Mouse (Mus musculus): ENCODE results near the gene Atg2b. TPM values are rescaled to one million over a fixed set of nuclear protein-coding genes. Genes with fewer than 3 reads are reported as not detected.

Atg2b gene
- polyA plus RNA-seq, 1 experiment from 2014 or later = 17.3 TPM

Other genes starting within 250 kb of the Atg2b start
- 14.0 and 17.8 TPM in 2 replicates for gene D430019H16Rik, start 231.4 kb downstream of the Atg2b start, polyA plus RNA-seq (2015; fragmentation: Nextera tagmentation; extraction: Ambion mirVana)
- 0.61 and 0.73 TPM in 2 replicates for gene Bdkrb2, start 122.0 kb downstream of the Atg2b start, polyA plus RNA-seq (2015; fragmentation: Nextera tagmentation; extraction: Ambion mirVana)
- 0.19 TPM in 1 of 2 replicates, not detected in the other for gene Bdkrb1, start 82.1 kb downstream of the Atg2b start, polyA plus RNA-seq (2015; fragmentation: Nextera tagmentation; extraction: Ambion mirVana)
- gene Gskip, start 382 bp downstream of the Atg2b start, polyA plus RNA-seq (2015; fragmentation: Nextera tagmentation; extraction: Ambion mirVana) = 30.3 and 31.0 TPM in 2 replicates
- 0.99 and 1.2 TPM in 2 replicates for gene Ak7, start 20.8 kb upstream of the Atg2b start, polyA plus RNA-seq (2015; fragmentation: Nextera tagmentation; extraction: Ambion mirVana)
- 196 and 230 TPM in 2 replicates for gene Papola, start 99.5 kb upstream of the Atg2b start, polyA plus RNA-seq (2015; fragmentation: Nextera tagmentation; extraction: Ambion mirVana)

Data from forebrain, embryonic 16.5 days (tissue).